Mouse (Mus musculus) hindbrain, embryonic 11.5 days (tissue): ENCODE results near the gene Btbd10. TPM values are rescaled to one million over a fixed set of nuclear protein-coding genes. Genes with fewer than 3 reads are reported as not detected.

Experiments used
- ATAC-seq: fragments of 200-750 bp; cut with Nextera tagmentation; 2 replicates; pipeline ENCODE4 v1.8.0; 2017; ENCODE audit warnings: mild to moderate bottlenecking, moderate TSS enrichment, moderate library complexity; ENCODE audit not compliant: low FRiP score
- DNase-seq: peaks from one replicate; pipeline ENCODE4 v3.0.0-alpha.2; 2015; ENCODE audit warnings: low spot score
- H3K27ac ChIP-seq: fragments of 300-500 bp; sonication (generic); 2 replicates; pipeline ENCODE4 v1.5.1; 2014; ENCODE audit warnings: mild to moderate bottlenecking, low read depth, low read length
- H3K27me3 ChIP-seq: fragments of 300-500 bp; sonication (generic); 2 replicates; pipeline ENCODE4 v1.6.1; 2014; ENCODE audit warnings: mild to moderate bottlenecking, low read length, moderate library complexity, mixed read lengths; ENCODE audit not compliant: control insufficient read depth, insufficient read depth
- H3K36me3 ChIP-seq: fragments of 300-500 bp; sonication (generic); 2 replicates; pipeline ENCODE4 v1.6.1; 2014; ENCODE audit warnings: mild to moderate bottlenecking, low read length, moderate library complexity, mixed read lengths; ENCODE audit not compliant: control insufficient read depth, insufficient read depth
- H3K4me1 ChIP-seq: fragments of 300-500 bp; sonication (generic); replicated peaks from 2 replicates; pipeline ENCODE4 v1.6.1; 2014; ENCODE audit warnings: low read length, mixed read lengths; ENCODE audit not compliant: control insufficient read depth, insufficient read depth
- H3K4me2 ChIP-seq: fragments of 300-500 bp; sonication (generic); replicated peaks from 2 replicates; pipeline ENCODE4 v1.6.1; 2014; ENCODE audit warnings: mild to moderate bottlenecking, low read depth, low read length
- H3K4me3 ChIP-seq: fragments of 300-500 bp; sonication (generic); 2 replicates; pipeline ENCODE4 v1.5.1; 2014; ENCODE audit warnings: low read depth, low read length
- H3K9ac ChIP-seq: fragments of 300-500 bp; sonication (generic); 2 replicates; pipeline ENCODE4 v1.6.1; 2014; ENCODE audit warnings: low read depth, low read length
- H3K9me3 ChIP-seq: fragments of 300-500 bp; sonication (generic); 2 replicates; pipeline ENCODE4 v1.6.1; 2016; ENCODE audit warnings: low read length; ENCODE audit not compliant: control insufficient read depth
- WGBS: fragments of 180-500 bp; shearing (Covaris S2); extraction: QIAGEN DNeasy Blood & Tissue Kit; methylation state at CpG from one replicate; pipeline ENCODE4 v1.1.7; 2014; 5-methylcytosine and 5-hydroxymethylcytosine counted together
- polyA plus RNA-seq: library from polyadenylated mRNA; unstranded; fragments of >200 nt; fragmentation: Nextera tagmentation; extraction: Ambion mirVana; gene quantifications from 2 replicates; pipeline ENCODE4 v1.2.1, GENCODE M21; 2014

The Btbd10 gene
- polyA plus RNA-seq, 1 experiment from 2014 or later = 41.1 TPM

DNA sequence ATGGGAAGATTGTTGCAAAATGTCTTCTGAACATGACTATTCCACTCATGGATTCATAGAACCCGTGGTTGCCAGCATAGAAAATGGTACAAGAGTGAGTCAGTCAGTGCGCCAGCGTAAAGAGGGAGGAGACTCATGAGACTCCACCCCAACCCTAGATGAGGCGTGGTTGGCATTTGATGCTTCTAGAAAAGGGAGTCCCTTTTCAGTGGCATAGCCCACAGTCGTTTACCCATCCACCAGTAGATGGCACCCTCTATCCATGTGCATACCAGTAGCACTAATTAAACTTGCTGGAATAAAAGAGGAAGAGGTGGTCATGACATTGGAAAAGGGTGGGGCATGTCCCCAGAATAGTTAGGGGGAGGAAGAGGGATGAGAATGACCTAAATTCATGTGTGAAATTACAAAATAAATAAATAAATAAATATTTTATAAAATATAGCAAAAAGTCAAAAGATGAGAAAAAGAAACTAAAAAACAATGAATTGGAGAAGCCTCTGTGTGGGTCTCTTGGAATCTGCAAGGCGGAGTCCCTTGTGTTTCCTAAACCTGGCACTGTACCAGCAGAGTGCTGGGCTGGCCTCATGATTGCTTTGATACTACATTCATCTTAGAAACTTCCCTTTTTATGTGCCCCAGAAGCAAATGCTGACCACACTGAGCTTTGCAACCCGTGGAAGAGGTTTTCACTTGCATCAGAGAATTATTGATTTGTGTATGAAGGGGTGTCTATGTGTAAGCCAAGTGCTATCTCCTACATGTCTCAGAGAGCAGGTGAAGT is 8.9 kb upstream of the Btbd10 start:
- H3K9ac ChIP-seq = no peak overlapping the region
- H3K4me1 ChIP-seq = no peaks in the 10 kb centered on the region
- DNase-seq (peak; percentile 85), ATAC-seq (peak; percentile 68)
- WGBS = 33% methylated on average over 7 of the region's 7 CpGs
- no peak overlapping the region for H3K27ac ChIP-seq
- no peaks in the 10 kb centered on the region for H3K36me3 ChIP-seq
- H3K4me3 ChIP-seq = no peak overlapping the region
- H3K27me3 ChIP-seq = no peaks in the 10 kb centered on the region
- H3K9me3 ChIP-seq = no peaks in the 10 kb centered on the region
- no peak overlapping the region for H3K4me2 ChIP-seq

DNA sequence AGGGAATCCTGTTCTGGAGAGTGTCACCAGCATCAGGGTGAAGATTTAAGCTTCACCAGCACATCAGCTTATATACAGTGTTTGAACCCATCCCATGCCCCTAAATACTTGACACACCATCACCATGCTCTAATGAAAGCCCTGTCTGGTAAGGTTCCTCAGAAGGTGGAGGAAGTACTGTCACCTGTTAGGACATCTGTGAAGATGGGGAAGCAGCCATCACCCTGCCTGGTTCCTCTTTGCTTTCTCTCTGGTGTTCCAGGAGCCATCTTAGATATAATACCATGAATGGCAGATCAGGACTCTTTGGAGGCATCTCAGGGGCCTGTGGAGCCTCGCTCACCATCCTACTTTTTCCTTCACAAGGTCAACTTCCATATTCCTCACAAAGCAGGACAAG is 3.5 kb upstream of the Btbd10 start:
- Histone ChIP-seq H3K4me3 (no peak overlapping the region), H3K9ac (no peak overlapping the region), H3K27me3 (no peaks in the 10 kb centered on the region), H3K4me1 (peaks cover 2% of the 10 kb centered on the region; the same call in 1 of the 2 replicates), H3K27ac (no peak overlapping the region), H3K36me3 (no peaks in the 10 kb centered on the region), H3K4me2 (no peak overlapping the region), H3K9me3 (no peaks in the 10 kb centered on the region)
- DNase-seq = no peak
- 85% methylated on average over 1 of the region's 1 CpGs for WGBS
- no peak for ATAC-seq

DNA sequence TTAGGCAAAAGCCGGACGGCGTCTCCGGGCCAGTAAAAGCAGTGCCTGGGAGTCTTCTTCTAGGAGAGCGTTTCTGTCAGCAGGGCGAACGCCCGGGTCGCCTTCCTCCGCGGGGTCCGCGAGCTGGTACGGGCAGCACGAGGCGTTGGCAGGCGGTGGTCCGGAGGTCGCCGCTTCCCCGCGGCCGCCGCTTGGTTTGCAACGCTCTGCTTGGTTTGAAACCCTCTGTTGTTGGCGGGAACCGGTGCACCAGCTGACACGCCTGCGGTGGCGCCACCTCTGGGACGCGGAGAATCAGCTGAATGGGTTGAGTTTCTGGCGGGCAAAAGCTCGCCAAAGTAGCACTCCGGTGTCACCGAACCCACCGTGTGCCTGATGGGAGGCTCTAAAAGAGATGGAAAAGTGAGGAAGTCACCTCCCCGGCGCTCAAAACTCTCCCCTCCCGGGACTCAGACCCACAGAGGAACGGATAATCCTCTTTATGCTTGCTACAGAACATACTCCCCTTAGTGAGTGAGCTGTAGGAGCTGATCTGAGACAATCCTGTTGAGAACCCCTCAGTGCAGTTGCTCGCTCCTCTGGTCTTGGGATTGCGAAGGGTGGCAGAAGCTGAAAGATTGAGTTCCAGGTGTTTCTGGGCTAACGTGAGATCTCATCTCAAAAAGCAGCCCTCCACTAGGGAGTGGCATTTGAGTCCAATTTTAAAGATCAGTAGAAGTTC is 588 bp upstream of the Btbd10 start:
- H3K27ac ChIP-seq = peak overlapping the region; percentile 80
- peaks cover 2% of the 10 kb centered on the region; the same call in 1 of the 2 replicates for H3K4me1 ChIP-seq
- peak overlapping the region; percentile 84 for H3K4me2 ChIP-seq
- no peaks in the 10 kb centered on the region for H3K36me3 ChIP-seq
- no peaks in the 10 kb centered on the region for H3K27me3 ChIP-seq
- ATAC-seq = peak; percentile 73
- no peaks in the 10 kb centered on the region for H3K9me3 ChIP-seq
- peak; percentile 72 for DNase-seq
- peak overlapping the region; percentile 94 for H3K4me3 ChIP-seq
- under 1% methylated on average over 44 of the region's 44 CpGs for WGBS
- H3K9ac ChIP-seq = peak overlapping the region; percentile 89

DNA sequence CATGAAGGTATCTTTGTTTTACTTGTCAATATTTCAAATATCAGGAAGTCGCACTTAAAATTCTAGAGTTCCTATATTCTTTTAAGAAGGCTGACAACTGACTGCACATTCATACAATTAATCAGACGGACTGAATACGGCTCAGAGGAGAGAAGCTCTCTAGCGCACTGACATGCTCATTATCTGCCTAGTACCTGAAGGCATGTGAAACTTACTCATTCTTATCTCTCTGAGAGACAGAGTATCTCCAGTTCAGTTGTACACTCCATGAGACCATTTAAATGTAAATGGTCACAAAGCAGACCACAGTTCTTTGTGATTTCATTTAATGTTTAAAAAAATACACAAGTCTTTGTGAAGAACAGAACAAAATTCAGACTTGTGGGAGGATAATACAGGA is 1.8 kb downstream of the Btbd10 start:
- H3K9ac ChIP-seq = no peak overlapping the region
- DNase-seq (no peak), ATAC-seq (no peak)
- H3K27ac ChIP-seq = no peak overlapping the region
- H3K9me3 ChIP-seq = no peaks in the 10 kb centered on the region
- H3K36me3 ChIP-seq = no peaks in the 10 kb centered on the region
- peaks cover 2% of the 10 kb centered on the region; the same call in 1 of the 2 replicates for H3K4me1 ChIP-seq
- no peak overlapping the region for H3K4me3 ChIP-seq
- WGBS = 78% methylated on average over 4 of the region's 4 CpGs
- H3K27me3 ChIP-seq = no peaks in the 10 kb centered on the region
- H3K4me2 ChIP-seq = no peak overlapping the region

DNA sequence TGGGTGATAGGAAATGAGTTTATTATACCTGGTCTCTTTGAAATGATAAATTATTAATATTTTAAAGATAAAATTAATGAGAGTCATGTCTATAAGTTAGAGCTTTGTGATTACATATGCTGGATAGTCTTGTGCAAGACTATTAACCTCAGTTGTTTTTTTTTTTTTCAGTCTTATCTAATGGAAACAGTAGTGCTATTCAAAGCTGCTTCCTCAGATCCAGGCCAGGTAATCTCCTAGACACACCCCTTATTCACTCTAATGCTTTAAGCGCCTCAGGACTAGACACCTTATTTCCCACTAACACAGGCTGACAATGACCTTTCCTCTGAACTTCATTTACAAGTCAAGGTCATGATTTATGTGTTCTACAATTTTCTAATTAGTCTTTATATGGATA is 20.1 kb downstream of the Btbd10 start:
- no peak overlapping the region for H3K4me3 ChIP-seq
- no peaks in the 10 kb centered on the region for H3K9me3 ChIP-seq
- no peak overlapping the region for H3K27ac ChIP-seq
- H3K9ac ChIP-seq = no peak overlapping the region
- no peaks in the 10 kb centered on the region for H3K4me1 ChIP-seq
- H3K36me3 ChIP-seq = no peaks in the 10 kb centered on the region
- H3K27me3 ChIP-seq = no peaks in the 10 kb centered on the region
- no peak overlapping the region for H3K4me2 ChIP-seq
- WGBS = 95% methylated on average over 1 of the region's 1 CpGs
- ATAC-seq (no peak), DNase-seq (no peak)

DNA sequence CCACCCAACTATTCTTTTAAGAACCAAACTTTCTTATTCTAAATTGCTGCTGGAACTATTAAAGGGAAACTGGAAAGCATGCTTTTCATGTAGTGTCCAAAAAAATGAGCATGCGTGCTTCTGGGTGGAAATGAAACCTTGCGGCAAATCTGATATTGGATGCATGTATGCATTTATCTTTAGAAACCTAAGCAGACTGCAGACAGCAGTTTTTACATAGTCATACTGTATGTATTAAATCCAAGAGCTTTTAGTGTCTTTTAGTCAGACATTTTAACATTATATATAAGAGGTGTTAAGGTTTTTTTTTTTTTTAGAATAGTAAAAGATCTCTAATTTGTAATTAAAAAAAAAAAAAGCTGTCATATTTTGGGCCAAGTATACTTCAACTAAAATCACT is 21.5 kb downstream of the Btbd10 start:
- no peak for DNase-seq
- H3K4me1 ChIP-seq = no peaks in the 10 kb centered on the region
- H3K27me3 ChIP-seq = no peaks in the 10 kb centered on the region
- ATAC-seq = no peak
- H3K4me3 ChIP-seq = no peak overlapping the region
- no peak overlapping the region for H3K27ac ChIP-seq
- H3K9me3 ChIP-seq = no peaks in the 10 kb centered on the region
- H3K36me3 ChIP-seq = no peaks in the 10 kb centered on the region
- WGBS = 99% methylated on average over 2 of the region's 2 CpGs
- H3K9ac ChIP-seq = no peak overlapping the region
- no peak overlapping the region for H3K4me2 ChIP-seq

DNA sequence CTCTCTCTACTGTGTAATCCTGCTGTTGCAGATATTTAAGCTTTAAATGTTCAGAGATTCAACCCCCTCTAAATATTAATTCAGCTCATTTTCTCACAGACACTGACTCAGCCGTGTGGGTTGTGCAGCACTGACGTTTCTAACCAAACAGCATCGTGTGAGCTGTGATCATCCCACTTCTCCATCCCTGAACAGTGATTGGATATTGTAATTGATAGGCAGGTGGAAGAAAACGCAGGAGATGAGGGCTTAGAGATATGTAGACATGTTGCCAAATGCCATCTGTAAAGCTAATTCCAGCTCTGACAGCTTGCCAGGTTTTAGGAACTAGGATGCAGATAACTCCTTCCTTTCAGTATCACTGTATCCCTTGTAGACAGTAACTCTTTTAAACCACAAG is 21.9 kb downstream of the Btbd10 start:
- no peaks in the 10 kb centered on the region for H3K36me3 ChIP-seq
- WGBS = 50% methylated on average over 4 of the region's 4 CpGs

DNA sequence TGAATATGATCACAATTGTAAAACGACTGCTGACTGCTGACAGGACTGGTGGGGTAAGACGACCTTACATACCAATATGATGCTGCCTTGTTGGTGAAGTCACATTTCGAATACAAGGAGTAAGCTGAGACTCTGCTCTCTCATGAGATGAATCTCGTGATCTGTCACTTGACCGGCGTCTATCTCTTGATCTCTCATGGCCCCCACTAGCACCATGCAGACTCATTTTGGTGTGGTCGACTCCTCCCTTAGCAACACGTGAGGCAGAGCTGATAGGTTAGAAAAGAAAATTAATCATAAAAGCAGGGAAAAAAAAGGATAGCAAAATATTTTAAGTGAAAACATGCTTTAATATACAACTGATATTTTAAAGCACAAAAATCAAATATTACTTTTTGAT is 33.9 kb downstream of the Btbd10 start:
- no peaks in the 10 kb centered on the region for H3K9me3 ChIP-seq
- no peak for ATAC-seq

More for the DNA sequence above, 21.9 kb downstream of the Btbd10 start:
- Histone ChIP-seq H3K27ac (no peak overlapping the region), H3K4me2 (no peak overlapping the region), H3K9me3 (no peaks in the 10 kb centered on the region), H3K4me3 (no peak overlapping the region), H3K4me1 (no peaks in the 10 kb centered on the region), H3K9ac (no peak overlapping the region), H3K27me3 (no peaks in the 10 kb centered on the region)
- ATAC-seq (no peak), DNase-seq (no peak)

DNA sequence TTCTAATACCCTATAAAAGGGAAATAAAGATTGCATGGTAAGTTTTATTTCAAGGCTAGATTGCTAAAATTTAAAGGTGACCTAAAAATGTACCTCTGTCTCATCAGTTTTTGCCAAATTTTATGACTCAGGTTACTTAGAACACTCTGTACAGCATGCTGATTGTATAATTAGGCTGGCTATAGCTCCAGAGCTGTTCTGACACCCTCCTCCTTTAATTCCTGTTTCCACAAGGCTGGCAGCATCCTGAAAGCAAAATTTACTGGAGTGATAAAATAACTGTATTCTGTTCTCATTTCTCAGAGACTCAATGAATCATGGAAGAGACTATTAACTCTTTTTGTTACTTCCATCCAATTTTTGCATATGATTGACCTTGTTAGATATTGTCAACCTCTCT is 35.2 kb downstream of the Btbd10 start:
- Histone ChIP-seq H3K4me3 (no peak overlapping the region), H3K9me3 (no peaks in the 10 kb centered on the region), H3K27me3 (no peaks in the 10 kb centered on the region), H3K36me3 (no peaks in the 10 kb centered on the region), H3K9ac (no peak overlapping the region), H3K27ac (no peak overlapping the region), H3K4me1 (no peaks in the 10 kb centered on the region), H3K4me2 (no peak overlapping the region)
- ATAC-seq (no peak), DNase-seq (no peak)

More for the DNA sequence above, 33.9 kb downstream of the Btbd10 start:
- Histone ChIP-seq H3K27me3 (no peaks in the 10 kb centered on the region), H3K27ac (no peak overlapping the region), H3K4me1 (no peaks in the 10 kb centered on the region), H3K36me3 (no peaks in the 10 kb centered on the region), H3K9ac (no peak overlapping the region), H3K4me2 (no peak overlapping the region), H3K4me3 (no peak overlapping the region)
- DNase-seq = no peak
- WGBS = 86% methylated on average over 8 of the region's 8 CpGs
